Mouse (Mus musculus): Measurements from ENCODE around the gene Cpn1. TPM values are rescaled to one million over a fixed set of nuclear protein-coding genes. Genes with fewer than 3 reads are reported as not detected.

Cpn1 gene
- total RNA-seq, 2 experiments from 2014 or later: 18.5 to 45.6 TPM

Other genes starting within 250 kb of the Cpn1 start
- 10 to 100 TPM; 15.7 to 18.7 TPM for gene Cutc, start 233.6 kb downstream of the Cpn1 start, total RNA-seq (2021)
- gene Cox15, start 233.6 kb downstream of the Cpn1 start, total RNA-seq (2021): 10 to 100 TPM; 34.9 to 44.9 TPM
- gene Abcc2, start 204.4 kb downstream of the Cpn1 start, total RNA-seq (2021): 10 to 100 TPM; 10.9 to 25.0 TPM
- 10 to 100 TPM; 13.9 to 19.0 TPM for gene Dnmbp, start 46.4 kb downstream of the Cpn1 start, total RNA-seq (2021)
- 10 to 100 TPM; 15.8 to 32.2 TPM for gene Cyp2c23, start 42.7 kb upstream of the Cpn1 start, total RNA-seq (2021)
- 10 to 100 TPM; 19.3 to 20.0 TPM for gene Erlin1, start 83.2 kb upstream of the Cpn1 start, total RNA-seq (2021)
- 10 to 100 TPM; 48.6 to 52.9 TPM for gene Chuk, start 120.9 kb upstream of the Cpn1 start, total RNA-seq (2021)
- 10 to 100 TPM; 22.9 to 23.8 TPM for gene Cwf19l1, start 149.3 kb upstream of the Cpn1 start, total RNA-seq (2021)
- gene Bloc1s2, start 159.9 kb upstream of the Cpn1 start, total RNA-seq (2021): 10 to 100 TPM; 29.1 to 30.1 TPM
- not detected for gene Pkd2l1, start 205.9 kb upstream of the Cpn1 start, total RNA-seq (2021)
- gene Scd3, start 216.7 kb upstream of the Cpn1 start, total RNA-seq (2021): under 1 TPM in 1 of 2 experiments, not detected in 1; 0.21 TPM